Mouse (Mus musculus) layer of hippocampus, adult 8-10 months (tissue): ENCODE data around the gene Gins2. TPM values are rescaled to one million over a fixed set of nuclear protein-coding genes. Genes with fewer than 3 reads are reported as not detected.
A peak's percentile ranks its signal among the peaks of the same experiment; 100 is the strongest.

ENCODE experiments used
- DNase-seq, 2 experiments: peaks; one replicate each; pipeline ENCODE4 v3.0.0; 2022; ENCODE audit warnings: low spot score in 2 of 2
- total RNA-seq, 4 experiments: library from RNA; stranded (reverse); gene quantifications; 2 replicates each; pipeline ENCODE4 v1.2.4; 2022

Gene Gins2
- total RNA-seq, 4 experiments from 2014 or later = 2.4 to 4.8 (median 2.8) TPM

DNA sequence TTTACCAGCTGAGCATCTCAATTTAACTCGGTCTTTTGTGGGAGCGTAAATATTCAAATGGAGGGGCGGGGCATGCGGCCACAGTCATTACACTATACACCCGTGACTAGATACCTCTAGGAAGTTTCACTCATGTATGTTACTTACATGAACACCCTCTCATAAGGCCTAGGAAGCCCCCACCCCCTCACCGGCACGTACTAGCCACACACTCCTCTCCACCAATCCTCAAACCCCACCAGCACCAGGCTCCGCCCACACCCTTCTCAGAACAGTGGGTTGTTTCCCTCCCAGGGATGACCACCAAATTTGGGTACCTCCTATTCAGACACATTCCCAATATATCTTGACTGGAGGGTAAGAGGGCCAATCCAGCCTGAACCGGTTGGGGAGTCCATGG is 18.4 kb upstream of the Gins2 start:
- DNase-seq = no peak

DNA sequence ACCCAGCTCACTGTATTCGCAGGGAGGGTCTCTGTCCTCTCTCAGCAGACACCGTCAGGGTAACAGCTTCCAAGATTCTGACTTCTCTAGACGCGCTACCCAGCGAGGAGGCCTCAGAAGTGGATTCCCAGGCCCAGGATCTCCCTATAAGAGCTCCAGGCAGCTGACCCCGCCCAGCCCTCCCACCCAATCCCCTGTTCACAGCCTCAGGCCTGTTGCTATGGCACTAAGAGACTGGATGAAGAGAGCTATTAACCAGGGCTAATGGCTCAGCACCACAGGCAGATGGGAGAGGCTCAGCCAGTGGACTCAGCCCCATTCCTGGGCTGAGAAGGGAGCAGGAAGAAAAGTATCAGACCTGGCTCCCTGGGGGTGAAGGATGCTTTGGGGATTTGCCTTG is 13.6 kb upstream of the Gins2 start:
- no peak for DNase-seq

DNA sequence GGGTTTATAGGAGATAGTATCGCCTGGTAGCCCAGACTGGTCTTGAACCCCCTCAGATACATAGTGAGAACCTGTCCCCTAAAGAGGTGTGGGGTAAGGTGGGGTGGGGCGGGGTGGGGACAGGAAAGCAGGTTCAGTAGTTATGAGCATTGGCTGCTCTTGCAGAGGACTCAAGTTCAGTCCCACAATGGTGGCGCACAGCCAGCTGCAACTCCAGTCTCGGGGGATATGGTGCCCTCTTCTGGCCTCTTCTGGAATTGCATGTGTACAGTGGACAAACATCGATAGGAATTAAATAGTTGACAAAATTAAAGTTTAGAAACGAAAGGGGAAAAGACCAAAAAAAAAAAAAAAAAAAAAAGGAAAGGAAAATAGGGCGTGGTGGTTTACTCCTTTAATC is 10.4 kb upstream of the Gins2 start:
- peak; percentile 65 to 85 for DNase-seq

- DNase-seq = peak; percentile 90 to 92
These were observed 9.5 kb upstream of the Gins2 start for GRCm38 (mm10) chr8:120598579-120598978.

GRCm38 (mm10) chr8:120595963-120596362 is 6.9 kb upstream of the Gins2 start:
- DNase-seq = no peak

GRCm38 (mm10) chr8:120594571-120594970 is 5.5 kb upstream of the Gins2 start:
- DNase-seq = no peak

GRCm38 (mm10) chr8:120591587-120592292 is 2.6 kb upstream of the Gins2 start:
- DNase-seq = peak in 1 of 2 experiments; percentile 58

DNA sequence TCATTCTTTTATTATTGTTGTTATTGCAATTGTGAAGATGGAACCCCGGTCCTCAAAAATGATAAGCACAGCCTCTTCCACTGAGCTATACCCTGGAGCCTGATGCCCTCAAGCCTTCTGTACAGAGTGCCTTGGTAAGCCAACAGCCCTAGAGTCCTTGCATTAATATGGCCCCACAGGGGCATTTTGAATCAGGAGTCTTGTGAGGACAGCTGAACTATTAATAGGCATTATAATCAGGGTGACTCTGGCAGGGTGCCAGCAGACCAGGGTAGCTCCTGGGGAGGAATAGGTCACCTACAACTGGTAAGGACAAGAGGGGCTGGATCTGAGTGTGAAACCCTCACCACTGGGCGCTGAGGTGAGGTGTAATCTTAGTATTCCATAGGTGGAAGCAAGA is 817 bp upstream of the Gins2 start:
- no peak for DNase-seq

DNA sequence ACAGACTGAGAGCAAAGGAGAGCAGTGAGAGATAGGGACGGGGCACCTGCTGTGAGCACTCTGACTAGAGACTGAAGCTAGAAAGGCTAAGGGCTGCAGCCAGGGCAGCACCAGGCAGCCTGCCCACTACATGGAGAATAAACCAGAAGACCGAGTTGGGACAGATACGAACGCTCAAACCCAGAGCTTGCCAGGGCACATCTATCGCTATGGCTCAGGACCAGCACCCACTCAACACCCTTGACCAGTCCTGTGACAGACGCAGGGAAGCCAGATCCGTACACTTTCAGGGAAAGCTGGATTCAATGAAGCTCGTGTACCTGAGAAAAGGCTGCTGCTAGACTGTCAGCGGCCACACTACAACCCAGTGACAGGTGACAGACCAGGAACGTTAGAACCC is 3.6 kb downstream of the Gins2 start:
- DNase-seq = no peak

DNA sequence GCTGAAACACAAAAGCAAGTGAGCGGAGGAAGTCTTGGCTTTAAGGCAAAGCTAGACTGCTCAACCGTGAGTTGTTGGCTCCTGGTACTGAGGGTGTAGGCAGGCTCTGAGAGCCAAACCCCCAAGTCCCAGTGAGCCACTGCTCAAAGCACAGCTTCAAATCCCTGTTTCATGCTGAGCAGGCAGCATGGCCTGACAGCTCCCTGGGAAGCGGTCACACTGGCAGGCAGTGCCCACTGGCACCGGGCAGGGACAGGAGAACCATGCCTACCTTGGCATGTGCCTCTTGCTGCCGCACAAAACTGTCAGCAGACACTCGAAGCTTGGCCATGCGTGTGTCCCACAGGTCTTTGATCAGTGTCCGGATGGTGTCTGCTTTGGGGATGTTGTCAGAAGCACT is 7.3 kb downstream of the Gins2 start:
- DNase-seq = no peak

GRCm38 (mm10) chr8:120581329-120581728 is 7.8 kb downstream of the Gins2 start:
- DNase-seq = no peak

DNA sequence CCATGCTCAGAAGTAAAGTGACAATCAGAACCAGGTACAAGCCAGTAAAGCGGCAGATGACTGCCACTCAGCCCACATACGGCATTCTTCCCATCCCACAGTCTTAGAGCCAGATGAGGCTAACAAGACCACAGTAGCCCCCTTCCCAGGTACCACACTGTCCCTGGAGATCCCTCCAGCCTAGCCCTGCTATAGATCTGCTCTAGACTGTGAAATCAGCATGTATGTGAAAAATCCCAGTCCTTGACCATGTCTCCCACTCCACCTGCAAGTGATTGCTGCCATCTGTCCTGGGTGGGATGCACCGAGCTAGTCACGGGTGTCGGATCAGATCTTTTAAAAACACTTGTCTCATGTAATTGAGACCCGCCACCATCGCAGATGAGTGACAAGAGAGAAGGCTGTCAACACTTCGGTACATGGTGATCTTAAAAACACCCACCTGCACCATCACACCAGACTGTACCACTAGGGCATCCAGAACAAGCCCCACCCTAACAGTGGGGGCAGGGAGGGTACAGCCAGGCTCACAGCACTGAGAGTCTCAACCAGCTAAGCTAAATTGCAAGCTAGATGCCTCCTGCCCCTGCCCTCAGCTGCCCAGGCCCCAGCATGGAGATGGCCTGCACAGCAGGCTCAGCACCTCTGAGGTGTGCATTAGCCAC is 8.6 kb downstream of the Gins2 start:
- no peak for DNase-seq

GRCm38 (mm10) chr8:120577821-120578220 is 11.3 kb downstream of the Gins2 start:
- DNase-seq = no peak

DNA sequence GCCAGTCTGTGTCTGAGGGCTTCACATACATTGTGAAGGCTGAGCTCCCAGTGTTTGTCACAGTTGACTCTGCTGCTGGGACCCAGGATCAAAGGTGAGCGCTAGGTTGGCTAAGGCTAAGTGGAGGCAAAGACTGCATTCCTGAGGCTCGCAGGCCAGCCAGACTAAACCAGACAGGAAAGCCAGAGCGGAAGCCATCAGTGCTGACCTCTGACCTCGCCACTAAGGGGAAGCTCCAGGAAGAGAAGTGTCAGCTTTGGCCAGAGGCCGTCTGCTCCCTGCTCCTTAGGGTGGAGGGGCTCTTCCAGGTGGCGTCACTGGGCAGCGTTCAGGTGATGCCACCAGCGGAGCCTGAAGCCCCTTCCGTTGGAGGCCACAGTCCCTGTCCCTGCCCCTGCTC is 13.3 kb downstream of the Gins2 start:
- no peak for DNase-seq

- DNase-seq = no peak
These were observed 14.2 kb downstream of the Gins2 start for GRCm38 (mm10) chr8:120574941-120575340.

GRCm38 (mm10) chr8:120573866-120574265 is 15.2 kb downstream of the Gins2 start:
- DNase-seq = no peak

GRCm38 (mm10) chr8:120572534-120572933 is 16.6 kb downstream of the Gins2 start:
- peak; percentile 78 to 83 for DNase-seq

GRCm38 (mm10) chr8:120571561-120571960 is 17.5 kb downstream of the Gins2 start:
- no peak for DNase-seq

DNA sequence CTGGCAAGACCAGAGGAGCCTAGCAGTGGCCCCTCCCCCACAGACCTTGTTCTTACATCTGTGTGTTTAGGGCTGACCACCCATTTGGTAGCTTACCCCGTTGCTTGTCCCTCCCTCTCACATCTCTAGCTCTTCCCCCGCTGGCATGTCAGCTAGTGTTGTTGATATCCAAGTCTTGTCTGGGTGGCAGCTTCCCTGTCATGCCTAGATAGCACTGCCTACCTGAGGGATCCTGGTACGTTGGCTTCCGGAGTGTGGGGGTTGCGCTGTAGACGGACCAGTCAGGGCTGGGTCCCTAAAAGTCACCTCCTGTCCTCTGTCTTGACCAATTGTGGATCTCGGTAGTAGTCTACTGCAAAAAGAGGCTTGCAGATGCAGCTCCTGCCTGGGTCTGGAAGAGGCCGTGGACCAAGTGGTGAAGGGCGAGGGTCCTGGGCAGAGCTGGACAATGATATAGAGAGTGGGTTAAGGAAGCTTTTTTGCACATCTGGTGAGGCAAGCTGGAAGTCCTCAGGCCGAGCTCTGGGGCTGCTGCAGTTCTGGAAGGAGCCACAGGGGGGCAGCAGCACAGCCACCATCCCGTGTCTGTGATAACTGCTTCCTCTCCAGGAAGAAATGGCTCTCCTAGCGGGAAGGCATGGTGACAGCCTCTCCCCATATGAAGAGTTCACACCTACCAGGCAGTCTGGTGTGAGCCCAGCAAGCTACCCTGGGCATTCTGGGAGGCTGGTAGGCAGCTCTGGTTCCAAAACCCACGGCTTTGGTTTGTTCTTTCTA is 19.0 kb downstream of the Gins2 start:
- peak in 1 of 2 experiments; percentile 83 for DNase-seq

- no peak for DNase-seq
These were observed 20.0 kb downstream of the Gins2 start for GRCm38 (mm10) chr8:120569123-120569522.

- DNase-seq = no peak
These were observed 20.8 kb downstream of the Gins2 start for GRCm38 (mm10) chr8:120568164-120568798.

- DNase-seq = no peak
These were observed 21.4 kb downstream of the Gins2 start for GRCm38 (mm10) chr8:120567731-120568130.
